Mouse (Mus musculus) CH12.LX (cell line): ENCODE results near the gene Vav1. TPM values are rescaled to one million over a fixed set of nuclear protein-coding genes. Genes with fewer than 3 reads are reported as not detected.

ENCODE experiments used
- DNase-seq: peaks from one replicate; pipeline ENCODE4 v3.0.0-alpha.2; 2013; ENCODE audit errors: extremely low read depth
- H3K27ac ChIP-seq: 2 replicates; pipeline ENCODE4 v1.5.1; 2012; ENCODE audit warnings: low read depth, mild to moderate bottlenecking, control low read depth, moderate library complexity; ENCODE audit not compliant: insufficient read depth
- H3K27me3 ChIP-seq: replicated peaks from 2 replicates; pipeline ENCODE3; 2012; ENCODE audit warnings: inconsistent platforms
- H3K36me3 ChIP-seq, 2 experiments: replicated peaks in 1 of 2; 2 replicates each; pipeline versions ENCODE3 to v1.6.1; 2012; ENCODE audit warnings: inconsistent platforms in 1 of 2, low read length in 1 of 2, mild to moderate bottlenecking in 1 of 2, mixed read lengths in 1 of 2, moderate library complexity in 1 of 2; ENCODE audit not compliant: control insufficient read depth in 1 of 2, insufficient read depth in 1 of 2
- H3K4me1 ChIP-seq, 2 experiments: 2 replicates each; pipeline ENCODE4 v1.6.1; 2012; ENCODE audit warnings: inconsistent platforms in 1 of 2, moderate library complexity in 1 of 2; ENCODE audit not compliant: insufficient read depth in 2 of 2, control insufficient read depth in 1 of 2
- H3K4me2 ChIP-seq: 2 replicates; pipeline ENCODE4 v1.6.1; 2012; ENCODE audit warnings: low read depth, mild to moderate bottlenecking, control low read depth; ENCODE audit not compliant: poor library complexity, insufficient read depth, severe bottlenecking
- H3K4me3 ChIP-seq, 3 experiments: fragments of 150-350 bp in 1 of 3; sonication (generic) in 1 of 3; replicated peaks in 1 of 3; 2 replicates each; pipeline versions ENCODE3 to v1.5.1; 2011 to 2012; ENCODE audit warnings: low read depth in 2 of 3, low read length in 2 of 3, mild to moderate bottlenecking in 2 of 3, moderate library complexity in 2 of 3, control low read depth in 1 of 3, improper control_type of control experiment in 1 of 3, inconsistent platforms in 1 of 3, mixed read lengths in 1 of 3; ENCODE audit not compliant: poor library complexity in 1 of 3
- H3K79me2 ChIP-seq: replicated peaks from 2 replicates; pipeline ENCODE4 v1.6.1; 2012; ENCODE audit warnings: mild to moderate bottlenecking, moderate library complexity; ENCODE audit not compliant: control insufficient read depth, poor library complexity, insufficient read depth, severe bottlenecking; ENCODE audit errors: extremely low read depth
- H3K9ac ChIP-seq: 2 replicates; pipeline ENCODE4 v1.6.1; 2012; ENCODE audit warnings: low read depth, mild to moderate bottlenecking, control low read depth, moderate library complexity; ENCODE audit not compliant: insufficient read depth
- H3K9me3 ChIP-seq: replicated peaks from 2 replicates; pipeline ENCODE3; 2012; ENCODE audit warnings: low read length, inconsistent platforms, mixed read lengths
- CHD2 ChIP-seq: IDR thresholded peaks from 2 replicates; pipeline ENCODE4 v1.6.1; 2011; ENCODE audit warnings: low read length, improper control_type of control experiment
- E2F4 ChIP-seq: IDR thresholded peaks from 2 replicates; pipeline ENCODE4 v1.6.1; 2011; ENCODE audit warnings: low read depth, low read length, improper control_type of control experiment; ENCODE audit not compliant: insufficient replicate concordance
- ELF1 ChIP-seq: IDR thresholded peaks from 2 replicates; pipeline ENCODE4 v1.6.1; 2014; ENCODE audit warnings: low read depth, mild to moderate bottlenecking, inconsistent platforms, low read length, improper control_type of control experiment
- EP300 ChIP-seq: IDR thresholded peaks from 2 replicates; pipeline ENCODE4 v1.6.1; 2011; ENCODE audit warnings: low read length, improper control_type of control experiment
- ETS1 ChIP-seq: conservative IDR thresholded peaks from 2 replicates; pipeline ENCODE4 v1.6.1; 2012; ENCODE audit warnings: low read depth, mild to moderate bottlenecking, inconsistent platforms, low read length, improper control_type of control experiment, moderate library complexity
- HCFC1 ChIP-seq: IDR thresholded peaks from 2 replicates; pipeline ENCODE4 v1.6.1; 2012; ENCODE audit warnings: low read depth, mild to moderate bottlenecking, inconsistent platforms, low read length, improper control_type of control experiment
- IRF4 ChIP-seq: IDR thresholded peaks from 2 replicates; pipeline ENCODE4 v1.6.1; 2014; ENCODE audit warnings: low read depth, mild to moderate bottlenecking, inconsistent platforms, low read length, improper control_type of control experiment
- KAT2A ChIP-seq: IDR thresholded peaks from 2 replicates; pipeline ENCODE4 v1.6.1; 2012; ENCODE audit warnings: low read length, improper control_type of control experiment, inconsistent platforms; ENCODE audit not compliant: insufficient replicate concordance
- MAZ ChIP-seq: IDR thresholded peaks from 2 replicates; pipeline ENCODE4 v1.6.1; 2012; ENCODE audit warnings: low read depth, mild to moderate bottlenecking, inconsistent platforms, low read length, improper control_type of control experiment, moderate library complexity
- MEF2A ChIP-seq: IDR thresholded peaks from 2 replicates; pipeline ENCODE4 v1.6.1; 2014; ENCODE audit warnings: low read depth, mild to moderate bottlenecking, inconsistent platforms, low read length, improper control_type of control experiment, borderline replicate concordance
- MXI1 ChIP-seq: IDR thresholded peaks from 2 replicates; pipeline ENCODE4 v1.6.1; 2011; ENCODE audit warnings: mild to moderate bottlenecking, low read depth, low read length, improper control_type of control experiment
- MYC ChIP-seq: IDR thresholded peaks from 2 replicates; pipeline ENCODE4 v1.6.1; 2011; ENCODE audit warnings: low read depth, mild to moderate bottlenecking, improper control_type of control experiment, low read length
- PAX5 ChIP-seq: IDR thresholded peaks from 2 replicates; pipeline ENCODE4 v1.6.1; 2012; ENCODE audit warnings: low read length, inconsistent platforms, mixed read lengths
- POLR2AphosphoS2 ChIP-seq: IDR thresholded peaks from 2 replicates; pipeline ENCODE4 v1.6.1; 2011; ENCODE audit warnings: low read depth, low read length, improper control_type of control experiment
- SIN3A ChIP-seq: IDR thresholded peaks from 2 replicates; pipeline ENCODE4 v1.6.1; 2012; ENCODE audit warnings: low read length, improper control_type of control experiment, inconsistent platforms
- TBP ChIP-seq: conservative IDR thresholded peaks from 2 replicates; pipeline ENCODE4 v1.6.1; 2011; ENCODE audit warnings: low read depth, low read length, improper control_type of control experiment
- UBTF ChIP-seq: IDR thresholded peaks from 2 replicates; pipeline ENCODE4 v1.6.1; 2012; ENCODE audit warnings: low read depth, mild to moderate bottlenecking, inconsistent platforms, low read length, improper control_type of control experiment, moderate library complexity
- ZKSCAN1 ChIP-seq: IDR thresholded peaks from 2 replicates; pipeline ENCODE4 v1.6.1; 2012; ENCODE audit warnings: low read depth, inconsistent platforms, low read length, improper control_type of control experiment, borderline replicate concordance
- ZNF384 ChIP-seq: IDR thresholded peaks from 2 replicates; pipeline ENCODE4 v1.6.1; 2012; ENCODE audit warnings: low read depth, low read length, improper control_type of control experiment, inconsistent platforms
- dilution Hi-C: fragments of 300-500 bp; cut with MboI; formaldehyde crosslinking; loops from 2 replicates; pipeline ENCODE4 v1.14.3; 2020; ENCODE audit warnings: low sequenced_read_pairs; ENCODE audit not compliant: extremely low pct_unique_long_range_greater_than_20kb, extremely low pct_ligation_motif_present
- in situ Hi-C: fragments of 300-500 bp; cut with MboI; formaldehyde crosslinking; loops from 3 replicates; pipeline ENCODE4 v1.14.3; 2019; ENCODE audit warnings: low sequenced_read_pairs, low pct_ligation_motif_present, low pct_unique_long_range_greater_than_20kb, mixed read lengths
- polyA plus RNA-seq: library from polyadenylated mRNA; unstranded; fragments of >175 nt; gene quantifications from 2 replicates; pipeline ENCODE4 v1.2.1, GENCODE M21; 2012; ENCODE audit warnings: low read depth; ENCODE audit not compliant: insufficient read length
- total RNA-seq, 2 experiments: library from RNA; depleted of rRNA; stranded (reverse); fragments of 300-350 nt in 1 of 2; fragments of >200 nt in 1 of 2; gene quantifications; 2 replicates each; pipeline ENCODE4 v1.2.3; 2012 to 2014

Vav1 gene
- total and polyA plus RNA-seq, 3 experiments, result 60.3 to 90.9 (median 84.3) TPM

DNA sequence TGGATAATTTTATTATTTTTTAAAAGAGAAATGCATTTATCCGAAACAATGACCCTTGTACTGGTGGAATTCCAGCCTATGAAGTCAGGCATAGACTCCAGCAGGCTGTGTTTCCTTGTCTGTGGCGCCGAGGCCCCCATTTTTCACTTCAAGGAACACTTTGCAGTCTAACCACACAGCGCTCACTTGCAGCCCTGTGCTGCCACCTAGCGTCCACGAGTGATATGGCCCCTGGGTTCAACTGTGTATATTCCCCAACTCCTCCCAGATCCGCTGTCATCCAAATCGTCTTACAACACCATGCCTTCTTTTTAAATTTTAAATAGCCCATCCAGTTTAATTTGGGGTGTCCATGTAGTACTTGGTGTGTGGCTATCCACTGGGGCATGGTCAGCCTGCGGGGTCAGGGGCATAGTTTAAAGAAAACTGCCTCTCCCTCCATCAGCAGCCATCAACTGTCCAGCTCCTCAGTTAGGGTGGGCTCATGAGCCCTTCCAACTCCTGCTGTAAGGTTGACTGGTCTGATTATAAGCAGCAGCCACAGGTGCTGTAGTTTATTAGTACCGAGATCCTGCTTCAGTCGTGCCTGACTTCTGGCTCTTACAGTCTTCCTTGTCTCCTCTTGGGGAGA lies 56.9 kb downstream of the Vav1 start (continued):
- TF ChIP-seq UBTF (no peak), HCFC1 (0 out of 2 replicates have a peak, but pooled peaks have one; percentile 18), SIN3A (peak; percentile 86), ELF1 (peak; percentile 28; the same call in 1 of the 2 replicates), TBP (0 out of 2 replicates have a peak, but pooled peaks have one; percentile 1), ZKSCAN1 (no peak), MYC (no peak; the same call in 1 of the 2 replicates), MAZ (peak; percentile 86), IRF4 (peak; percentile 50; the same call in 1 of the 2 replicates)

DNA sequence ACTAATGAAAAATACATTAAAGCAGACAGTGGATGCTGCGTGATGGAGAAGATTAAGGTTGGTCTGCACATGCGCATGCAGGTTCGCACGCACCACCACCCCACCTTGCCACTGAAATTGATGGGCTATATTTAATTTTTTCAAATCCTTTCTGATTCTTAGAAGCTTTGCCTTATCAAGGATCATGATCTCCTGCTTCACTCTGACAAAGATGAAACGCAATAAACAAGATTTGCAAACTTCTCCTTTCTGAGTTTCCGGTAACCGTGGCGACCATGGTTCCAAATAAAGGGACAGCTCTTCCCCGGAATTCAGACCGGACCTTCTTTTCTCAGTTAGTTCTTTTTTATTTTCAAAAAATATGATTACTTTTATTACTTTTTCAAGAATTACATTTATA lies 59.1 kb downstream of the Vav1 start:
- no peaks in the 10 kb centered on the region for H3K36me3 ChIP-seq
- no peak for DNase-seq
- no peaks in the 10 kb centered on the region for H3K27me3 ChIP-seq
- TF ChIP-seq MEF2A (no peak), E2F4 (no peak), MAZ (no peak), KAT2A (no peak), EP300 (no peak), UBTF (no peak), ZNF384 (no peak), MXI1 (no peak), ETS1 (no peak)
- peaks cover 14% of the 10 kb centered on the region for H3K9me3 ChIP-seq
- no peak overlapping the region for H3K9ac ChIP-seq
- peaks cover 2 to 27% of the 10 kb centered on the region in 2 experiments; a peak in 3 of 4 replicates for H3K4me1 ChIP-seq
- in situ Hi-C loops, result loop anchor here (5.0 to 25.0 kb wide), 4 partner anchors 93 to 343 kb away; partner anchors contain the start of genes Alkbh7, Clpp, Dennd1c and Gpr108
- H3K4me3 ChIP-seq, result no peak overlapping the region
- H3K27ac ChIP-seq, result no peak overlapping the region
- H3K79me2 ChIP-seq, result no peaks in the 10 kb centered on the region
- dilution Hi-C loops, result no loop called here
- no peak overlapping the region for H3K4me2 ChIP-seq

DNA sequence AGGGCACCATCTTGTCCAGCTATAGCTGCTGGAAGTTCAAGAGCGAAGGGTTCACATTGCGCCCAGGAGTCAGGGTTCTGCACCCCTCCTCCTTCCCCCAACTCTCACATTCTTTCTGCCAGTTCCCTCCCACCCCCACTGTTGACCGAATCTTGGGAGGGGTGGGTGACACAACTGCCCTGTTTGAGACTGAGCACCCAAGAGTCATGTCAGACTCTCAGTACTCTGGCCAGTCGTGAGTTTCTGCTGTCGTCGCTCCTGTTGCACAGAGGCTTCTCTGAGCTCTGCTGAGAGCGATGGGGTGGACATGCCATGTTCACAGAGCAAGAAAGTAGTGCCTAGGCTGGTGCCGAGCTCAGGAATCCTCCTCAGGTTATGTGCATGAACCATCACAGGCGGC lies 60.4 kb downstream of the Vav1 start:
- Histone ChIP-seq H3K9ac (no peak overlapping the region), H3K4me2 (no peak overlapping the region), H3K9me3 (peaks cover 16% of the 10 kb centered on the region), H3K4me1 (peaks cover 4 to 35% of the 10 kb centered on the region in 2 experiments; a peak in 3 of 4 replicates), H3K36me3 (no peaks in the 10 kb centered on the region), H3K27me3 (no peaks in the 10 kb centered on the region), H3K27ac (no peak overlapping the region), H3K79me2 (no peaks in the 10 kb centered on the region), H3K4me3 (no peak overlapping the region)
- in situ Hi-C loops (loop anchor here (5.0 to 25.0 kb wide), 4 partner anchors 94 to 344 kb away; partner anchors contain the start of genes Alkbh7, Clpp, Dennd1c and Gpr108), dilution Hi-C loops (no loop called here)
- TF ChIP-seq POLR2AphosphoS2, result no peak
- TF ChIP-seq PAX5, result no peak
- no peak for TF ChIP-seq TBP
- peak; percentile 30; the same call in 1 of the 2 replicates for TF ChIP-seq CHD2
- TF ChIP-seq MYC, result no peak
- DNase-seq, result no peak
